Mouse (Mus musculus): Measurements from ENCODE around the gene Rrp1b. TPM values are rescaled to one million over a fixed set of nuclear protein-coding genes. Genes with fewer than 3 reads are reported as not detected.
A peak's percentile ranks its signal among the peaks of the same experiment; 100 is the strongest.

Rrp1b gene
- 14.9 and 16.5 TPM in 2 replicates for polyA plus RNA-seq (2012; rRNA removed)

DNA sequence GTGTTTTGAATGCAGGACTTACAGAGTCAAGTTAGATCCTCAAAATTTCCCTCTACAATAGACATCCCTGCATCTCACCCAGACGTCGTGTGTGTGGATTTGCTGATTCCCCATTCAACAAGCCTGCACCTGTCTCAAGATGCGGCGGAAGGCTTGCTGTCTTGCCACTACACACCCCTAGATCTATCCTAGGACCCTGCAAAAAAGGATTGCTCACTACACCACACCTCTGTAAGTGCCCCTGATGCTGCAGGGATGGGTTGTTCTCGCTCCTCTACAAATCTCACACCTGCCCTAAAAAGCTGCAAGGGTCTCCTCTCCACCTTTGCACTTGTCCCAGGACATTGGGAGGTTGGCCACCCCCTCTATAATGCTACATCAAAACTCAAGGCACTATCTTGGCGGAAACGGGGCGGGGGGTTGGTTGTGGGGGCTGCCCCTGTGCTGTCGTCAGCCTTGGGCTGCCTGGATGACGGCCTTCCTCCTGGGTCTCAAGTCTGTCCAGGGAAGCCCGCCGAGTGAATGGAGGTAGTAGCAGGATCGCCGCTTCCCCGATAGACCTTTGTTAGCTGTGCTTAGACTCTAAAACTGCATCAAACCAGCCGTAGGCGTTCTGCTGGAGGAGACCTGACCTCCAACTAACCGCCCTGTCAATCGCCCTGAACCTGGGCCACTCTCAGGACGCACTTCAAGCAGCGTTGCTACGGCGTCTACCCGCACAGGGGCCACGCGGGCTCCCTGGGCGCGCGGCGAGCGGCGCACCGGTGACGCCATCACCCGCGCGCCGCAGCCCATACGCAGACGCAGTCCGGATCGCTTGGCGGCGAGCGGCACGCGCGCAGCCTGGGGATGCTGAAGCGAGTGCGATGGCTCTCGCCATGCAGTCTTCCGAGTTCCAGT is at the start of gene Rrp1b, which contains the start of gene Hsf2bp:
Gene Rrp1b (plus strand): TSS at position 492 of the 900 bp plus-strand sequence.
Gene Hsf2bp (minus strand): TSS at position 741 of the 900 bp plus-strand sequence.
- Histone ChIP-seq H3K4me3 (ENCODE audit: insufficient read depth, low read length) (peak within 1 kb of the TSS; percentile 53), H3K27ac (ENCODE audit: insufficient read depth, low read length) (0 out of 2 replicates have a peak within 1 kb of the TSS, but pooled peaks have one; percentile 49), H3K4me1 (ENCODE audit: control insufficient read depth, insufficient read depth, low read length) (no peaks in the 10 kb centered on the region)
- TF ChIP-seq POLR2A (IDR thresholded peaks at IDR 0.05; ENCODE audit: extremely low read depth, insufficient read depth, low read length) (peak; percentile 80), CTCF (IDR thresholded peaks at IDR 0.05; ENCODE audit: extremely low read depth, insufficient read depth, low read length) (no peak)

DNA sequence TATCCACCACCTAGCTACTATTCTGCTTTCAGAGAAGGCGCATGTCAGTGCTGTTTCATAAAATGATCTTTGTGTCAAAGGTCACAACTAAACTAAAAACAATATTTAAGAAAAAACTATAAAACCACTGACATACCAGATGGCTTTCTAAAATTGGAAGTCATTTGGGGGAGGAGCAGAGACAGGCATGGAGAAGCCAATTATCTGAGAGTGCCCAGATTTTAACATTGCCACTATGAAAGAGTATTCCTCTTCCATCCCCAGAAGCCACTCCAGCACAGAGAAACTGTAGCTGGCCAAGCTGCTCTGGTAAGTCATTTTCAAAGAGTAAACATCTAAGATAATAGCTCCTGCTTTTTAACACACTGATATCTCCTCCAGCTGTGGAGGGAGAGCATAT is 49.0 kb upstream of the Rrp1b start:
- no peak overlapping the region for H3K27ac ChIP-seq (ENCODE audit: insufficient read depth, low read length)
- H3K4me3 ChIP-seq (ENCODE audit: insufficient read depth, low read length), result no peak overlapping the region
- TF ChIP-seq CTCF (IDR thresholded peaks at IDR 0.05; ENCODE audit: extremely low read depth, insufficient read depth, low read length) (no peak), POLR2A (IDR thresholded peaks at IDR 0.05; ENCODE audit: extremely low read depth, insufficient read depth, low read length) (no peak)
- H3K4me1 ChIP-seq (ENCODE audit: control insufficient read depth, insufficient read depth, low read length), result no peaks in the 10 kb centered on the region

DNA sequence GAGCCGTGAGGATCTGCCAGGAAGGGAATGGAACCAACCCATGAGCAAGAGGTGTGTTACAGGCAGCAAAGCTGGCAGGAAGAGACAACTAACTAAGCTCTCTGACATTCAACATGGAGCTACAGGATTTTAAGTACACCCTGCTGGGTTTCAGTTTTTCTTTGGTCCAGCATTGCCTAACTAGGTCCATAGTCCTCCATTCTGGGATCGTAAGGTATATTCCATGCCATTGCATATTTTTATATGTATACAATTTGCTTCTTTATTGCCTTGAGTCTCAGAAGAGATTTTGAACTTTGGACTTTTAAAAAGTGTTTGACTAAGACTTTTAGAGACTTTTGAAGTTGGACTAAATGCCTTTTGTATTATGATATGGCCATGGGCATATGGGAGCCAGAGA is 46.9 kb upstream of the Rrp1b start:
- H3K27ac ChIP-seq (ENCODE audit: insufficient read depth, low read length), result no peak overlapping the region
- no peaks in the 10 kb centered on the region for H3K4me1 ChIP-seq (ENCODE audit: control insufficient read depth, insufficient read depth, low read length)
- H3K4me3 ChIP-seq (ENCODE audit: insufficient read depth, low read length), result no peak overlapping the region
- TF ChIP-seq POLR2A (IDR thresholded peaks at IDR 0.05; ENCODE audit: extremely low read depth, insufficient read depth, low read length) (no peak), CTCF (IDR thresholded peaks at IDR 0.05; ENCODE audit: extremely low read depth, insufficient read depth, low read length) (no peak)

DNA sequence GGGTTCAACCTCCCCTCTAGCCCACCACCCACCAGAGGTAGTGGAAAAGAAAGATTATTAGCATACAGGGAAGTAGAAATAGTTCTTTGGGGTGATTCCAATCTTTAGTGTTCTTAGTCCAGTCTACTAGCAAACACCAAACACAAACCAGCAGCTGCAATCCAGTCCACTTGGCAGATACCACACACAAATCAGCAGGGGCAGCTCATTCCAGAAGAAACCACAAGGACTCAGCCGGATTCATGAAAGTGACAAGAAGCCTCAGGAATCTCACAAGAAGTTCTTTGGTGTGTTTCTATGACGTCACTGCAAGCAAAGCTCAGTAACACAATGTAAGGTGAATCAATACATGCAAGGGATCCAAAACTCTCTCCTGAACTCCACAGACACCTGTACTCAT is 43.9 kb upstream of the Rrp1b start:
- Histone ChIP-seq H3K4me3 (ENCODE audit: insufficient read depth, low read length) (no peak overlapping the region), H3K27ac (ENCODE audit: insufficient read depth, low read length) (no peak overlapping the region), H3K4me1 (ENCODE audit: control insufficient read depth, insufficient read depth, low read length) (no peaks in the 10 kb centered on the region)
- TF ChIP-seq POLR2A (IDR thresholded peaks at IDR 0.05; ENCODE audit: extremely low read depth, insufficient read depth, low read length) (no peak), CTCF (IDR thresholded peaks at IDR 0.05; ENCODE audit: extremely low read depth, insufficient read depth, low read length) (no peak)

DNA sequence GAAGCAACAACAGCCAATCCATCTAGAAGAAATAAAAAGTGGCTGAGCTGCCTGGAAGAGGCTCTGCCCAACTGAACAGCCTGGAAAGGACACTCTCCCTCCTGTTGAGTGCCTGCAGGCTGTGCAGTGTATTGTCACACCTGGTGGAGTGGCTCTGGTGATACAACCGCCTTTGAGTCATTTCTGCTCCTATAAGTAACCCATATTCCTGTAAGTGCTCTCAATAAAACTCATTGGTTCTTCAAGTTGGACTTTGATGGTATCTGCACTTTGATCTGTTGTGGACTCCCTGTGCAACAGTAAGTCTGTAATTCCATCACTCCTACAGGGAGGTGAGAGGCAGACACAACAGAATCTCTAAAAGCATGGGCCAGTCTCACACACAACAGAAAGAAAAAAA is 42.5 kb upstream of the Rrp1b start:
- no peak overlapping the region for H3K27ac ChIP-seq (ENCODE audit: insufficient read depth, low read length)
- no peaks in the 10 kb centered on the region for H3K4me1 ChIP-seq (ENCODE audit: control insufficient read depth, insufficient read depth, low read length)
- H3K4me3 ChIP-seq (ENCODE audit: insufficient read depth, low read length), result no peak overlapping the region
- no peak for TF ChIP-seq POLR2A (IDR thresholded peaks at IDR 0.05; ENCODE audit: extremely low read depth, insufficient read depth, low read length)
- no peak for TF ChIP-seq CTCF (IDR thresholded peaks at IDR 0.05; ENCODE audit: extremely low read depth, insufficient read depth, low read length)

DNA sequence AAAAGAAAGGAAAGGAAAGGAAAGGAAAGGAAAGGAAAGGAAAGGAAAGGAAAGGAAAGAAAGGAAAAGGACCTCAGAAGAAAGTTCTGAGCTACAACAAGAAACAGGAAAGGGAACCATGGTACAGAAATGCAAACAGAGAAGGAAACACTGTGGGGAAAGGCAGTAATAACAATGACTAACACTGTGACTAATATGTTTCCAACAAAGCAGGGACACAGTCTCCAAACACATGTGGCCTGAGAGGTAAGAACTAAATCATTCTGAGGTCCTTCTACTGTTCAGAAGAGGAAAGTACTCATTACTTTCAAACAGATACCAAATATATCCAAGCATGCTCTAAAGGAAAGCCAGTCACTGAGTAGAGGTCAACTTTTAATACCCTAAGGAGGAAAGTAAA is 41.8 kb upstream of the Rrp1b start:
- no peak overlapping the region for H3K4me3 ChIP-seq (ENCODE audit: insufficient read depth, low read length)
- H3K4me1 ChIP-seq (ENCODE audit: control insufficient read depth, insufficient read depth, low read length), result no peaks in the 10 kb centered on the region
- TF ChIP-seq POLR2A (IDR thresholded peaks at IDR 0.05; ENCODE audit: extremely low read depth, insufficient read depth, low read length) (no peak), CTCF (IDR thresholded peaks at IDR 0.05; ENCODE audit: extremely low read depth, insufficient read depth, low read length) (no peak)
- no peak overlapping the region for H3K27ac ChIP-seq (ENCODE audit: insufficient read depth, low read length)

DNA sequence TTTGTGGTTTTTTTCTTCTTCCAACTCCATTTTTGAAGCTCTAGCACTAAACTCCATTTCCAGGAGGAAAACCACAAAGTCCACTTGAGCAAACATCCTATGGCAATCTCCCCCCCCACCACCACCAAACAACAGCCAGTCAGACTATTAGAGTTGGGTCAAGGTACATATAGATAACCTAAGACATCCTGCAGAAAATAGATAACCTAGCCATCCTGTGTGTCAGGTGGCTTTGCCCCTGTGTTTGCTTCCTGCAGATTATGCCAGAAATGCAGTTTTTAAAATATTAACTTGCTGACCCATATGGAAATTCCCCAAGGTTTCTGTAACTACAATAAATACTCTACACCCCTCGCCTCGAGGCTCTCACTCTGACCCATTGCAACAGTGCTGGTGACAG is 40.1 kb upstream of the Rrp1b start:
- TF ChIP-seq POLR2A (IDR thresholded peaks at IDR 0.05; ENCODE audit: extremely low read depth, insufficient read depth, low read length) (no peak), CTCF (IDR thresholded peaks at IDR 0.05; ENCODE audit: extremely low read depth, insufficient read depth, low read length) (no peak)
- no peak overlapping the region for H3K27ac ChIP-seq (ENCODE audit: insufficient read depth, low read length)
- H3K4me1 ChIP-seq (ENCODE audit: control insufficient read depth, insufficient read depth, low read length), result no peaks in the 10 kb centered on the region
- H3K4me3 ChIP-seq (ENCODE audit: insufficient read depth, low read length), result no peak overlapping the region

DNA sequence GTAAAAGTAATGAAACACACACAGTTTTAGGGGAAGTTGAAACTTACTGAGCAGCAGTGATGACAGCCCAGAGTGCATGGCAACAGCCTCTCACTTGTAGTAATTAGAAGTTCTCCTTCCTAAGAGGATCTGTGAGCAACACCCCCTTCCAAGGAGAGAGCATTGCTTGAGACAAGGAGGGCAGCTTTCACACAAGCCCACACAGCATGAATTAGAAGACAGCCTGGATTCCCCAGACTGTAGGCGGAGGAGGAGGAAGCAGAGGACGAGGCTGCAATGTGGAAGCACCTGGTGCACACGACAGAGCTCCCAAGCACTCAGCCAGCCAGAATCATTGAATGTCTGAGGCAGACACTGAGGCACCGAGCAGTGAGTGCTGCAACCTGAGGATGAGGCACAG is 39.6 kb upstream of the Rrp1b start:
- Histone ChIP-seq H3K4me1 (ENCODE audit: control insufficient read depth, insufficient read depth, low read length) (no peaks in the 10 kb centered on the region), H3K27ac (ENCODE audit: insufficient read depth, low read length) (no peak overlapping the region), H3K4me3 (ENCODE audit: insufficient read depth, low read length) (no peak overlapping the region)
- no peak for TF ChIP-seq POLR2A (IDR thresholded peaks at IDR 0.05; ENCODE audit: extremely low read depth, insufficient read depth, low read length)

DNA sequence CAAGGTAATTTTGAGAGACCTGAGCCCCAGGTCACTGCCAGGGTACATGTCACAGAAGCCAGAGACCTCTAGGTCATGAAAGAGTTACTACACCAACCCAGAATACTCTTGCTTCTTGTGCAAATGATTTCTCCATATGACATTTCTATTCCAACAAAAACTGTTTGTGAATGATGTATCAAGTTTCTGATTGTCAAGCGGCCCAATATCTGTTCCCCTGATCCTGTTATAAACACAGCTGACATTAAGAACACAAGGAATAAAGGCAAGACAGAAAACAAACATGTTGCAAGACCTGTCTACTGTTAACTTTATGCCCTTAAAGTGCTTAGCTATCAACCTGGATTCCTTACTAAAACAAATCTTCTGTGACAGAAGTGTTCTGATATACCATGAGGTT is 37.5 kb upstream of the Rrp1b start:
- TF ChIP-seq CTCF (IDR thresholded peaks at IDR 0.05; ENCODE audit: extremely low read depth, insufficient read depth, low read length) (no peak), POLR2A (IDR thresholded peaks at IDR 0.05; ENCODE audit: extremely low read depth, insufficient read depth, low read length) (no peak)
- Histone ChIP-seq H3K4me3 (ENCODE audit: insufficient read depth, low read length) (no peak overlapping the region), H3K27ac (ENCODE audit: insufficient read depth, low read length) (no peak overlapping the region), H3K4me1 (ENCODE audit: control insufficient read depth, insufficient read depth, low read length) (no peaks in the 10 kb centered on the region)

DNA sequence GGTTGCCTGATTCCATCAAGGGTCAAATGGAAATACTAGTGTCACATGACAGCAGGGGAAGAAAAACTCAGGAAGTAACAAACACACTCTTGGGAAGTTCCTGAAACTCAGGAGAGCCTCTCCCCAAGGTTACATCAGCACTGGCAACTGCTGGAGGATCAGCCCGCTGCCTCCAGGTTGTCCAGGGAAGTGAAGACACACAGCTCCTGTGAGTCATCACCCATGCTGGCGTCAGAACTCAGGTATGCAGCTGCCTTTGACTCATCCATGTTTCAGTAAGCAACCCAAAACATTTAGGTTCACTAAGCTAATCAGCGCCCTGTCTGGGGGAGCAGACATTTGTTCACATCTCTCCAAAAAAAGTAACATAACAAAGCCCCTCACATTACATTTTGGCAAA is 32.6 kb upstream of the Rrp1b start:
- H3K4me1 ChIP-seq (ENCODE audit: control insufficient read depth, insufficient read depth, low read length), result no peaks in the 10 kb centered on the region
- no peak overlapping the region for H3K4me3 ChIP-seq (ENCODE audit: insufficient read depth, low read length)
- TF ChIP-seq CTCF (IDR thresholded peaks at IDR 0.05; ENCODE audit: extremely low read depth, insufficient read depth, low read length) (no peak), POLR2A (IDR thresholded peaks at IDR 0.05; ENCODE audit: extremely low read depth, insufficient read depth, low read length) (no peak)
- no peak overlapping the region for H3K27ac ChIP-seq (ENCODE audit: insufficient read depth, low read length)

Data from cortical plate, adult 2 months (tissue).